17 mouse cellular contexts compared by ENCODE assay signal in the genomic region with DNA sequence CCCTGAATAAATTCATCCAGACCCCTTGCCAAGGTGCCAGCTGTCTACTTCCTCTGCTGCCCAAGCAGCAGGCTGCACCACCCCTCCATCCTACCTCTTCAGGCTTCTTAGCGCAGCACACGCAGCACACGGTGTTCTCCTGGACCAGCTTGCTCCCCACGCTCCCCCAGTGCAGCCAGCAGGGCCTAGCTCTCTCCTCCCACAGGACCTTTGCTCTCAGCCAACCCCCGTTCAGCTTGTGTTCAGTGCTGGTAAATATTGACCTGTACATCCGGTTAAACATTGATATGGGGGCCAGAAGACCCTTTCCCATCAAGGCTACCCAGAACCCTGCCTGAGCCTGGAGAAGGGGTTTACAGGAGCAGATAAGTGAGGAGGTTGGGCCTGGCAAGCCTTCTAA. TPM values are rescaled to one million over a fixed set of nuclear protein-coding genes. Genes with fewer than 3 reads are reported as not detected.
DNase-seq lines count a peak whose midpoint lies in the region; ATAC-seq and TF ChIP-seq lines count a peak whose summit lies in the region.
"Had no signal": no experiment of that assay in that cellular context is flagged by ENCODE, and none has a peak within 500 bp of the region (broad histone marks: within the 10 kb centered on the region; RNA-seq: fewer than 3 reads in every experiment).

Gene Serpinf2, minus strand, starts transcription at position 229 of the 400 bp plus-strand sequence.

- WGBS in midbrain, embryonic 11.5 days: 89% methylated on average over 6 of the region's 6 CpGs
- WGBS in midbrain, postnatal 0 days: 89% methylated on average over 6 of the region's 6 CpGs
- 73% methylated on average over 6 of the region's 6 CpGs for WGBS in liver, embryonic 15.5 days (ENCODE audit: insufficient replicate concordance)

- no peaks in the 10 kb centered on the region for H3K27me3 ChIP-seq in midbrain, embryonic 11.5 days (ENCODE audit: control insufficient read depth, insufficient read depth, low read length)
- H3K27me3 ChIP-seq in midbrain, postnatal 0 days (ENCODE audit: insufficient read depth, low read length): no peaks in the 10 kb centered on the region
- H3K27me3 ChIP-seq in liver, embryonic 15.5 days: no peaks in the 10 kb centered on the region
- H3K27me3 ChIP-seq: limb, embryonic 12.5 days; midbrain, embryonic 12.5 days had no signal

- no peaks in the 10 kb centered on the region for H3K4me1 ChIP-seq in midbrain, embryonic 11.5 days (ENCODE audit: control insufficient read depth, insufficient read depth, low read length)
- no peaks in the 10 kb centered on the region for H3K4me1 ChIP-seq in midbrain, postnatal 0 days (ENCODE audit: insufficient read depth, low read length)
- H3K4me1 ChIP-seq in liver, embryonic 15.5 days (replicated peaks): peaks cover 28% of the 10 kb centered on the region
- H3K4me1 ChIP-seq: limb, embryonic 12.5 days; midbrain, embryonic 12.5 days had no signal

- peak; percentile 10 for DNase-seq in midbrain, embryonic 11.5 days (ENCODE audit: low spot score, missing footprints)
- no peak for DNase-seq in midbrain, postnatal 0 days (ENCODE audit: low spot score)
- peak; percentile 52 for DNase-seq in kidney, postnatal 10 days
- DNase-seq in urinary bladder, postnatal 10 days (ENCODE audit: low spot score): no peak
- DNase-seq in lung, postnatal 25 days (ENCODE audit: low spot score): no peak
- DNase-seq in gastrocnemius, adult 2 months: no peak
- DNase-seq: cerebellum, adult 8-10 months; embryo, embryonic 11 days; gastrocnemius, postnatal 25 days; lung, postnatal 14 days; right cerebral cortex, postnatal 4 days had no signal

- ATAC-seq in midbrain, embryonic 11.5 days (ENCODE audit: low FRiP score): no peak
- no peak for ATAC-seq in midbrain, postnatal 0 days (ENCODE audit: low FRiP score)
- peak; percentile 63 for ATAC-seq in liver, embryonic 15.5 days (ENCODE audit: insufficient read depth)

- TF ChIP-seq CTCF in midbrain, postnatal 0 days (IDR thresholded peaks at IDR 0.05): no peak
- no peak for TF ChIP-seq CTCF in gastrocnemius, adult 2 months (IDR thresholded peaks at IDR 0.05)

- intact Hi-C loops in gastrocnemius, adult 2 months (cut with DNase I): no loop called here

- no peaks in the 10 kb centered on the region for H3K9me3 ChIP-seq in midbrain, embryonic 11.5 days (ENCODE audit: control insufficient read depth, low read length)
- H3K9me3 ChIP-seq in midbrain, postnatal 0 days (ENCODE audit: low read length): no peaks in the 10 kb centered on the region
- 0 out of 2 replicates have a peak, but pooled peaks cover 3% of the 10 kb centered on the region for H3K9me3 ChIP-seq in liver, embryonic 15.5 days (replicated peaks)

- no peaks in the 10 kb centered on the region for H3K36me3 ChIP-seq in midbrain, embryonic 11.5 days (ENCODE audit: control insufficient read depth, insufficient read depth, low read length)
- H3K36me3 ChIP-seq in midbrain, postnatal 0 days (ENCODE audit: insufficient read depth, low read length): peaks cover 26% of the 10 kb centered on the region
- H3K36me3 ChIP-seq in liver, embryonic 15.5 days (replicated peaks): peaks cover 66% of the 10 kb centered on the region

- no peak within 1 kb of the TSS for H3K4me3 ChIP-seq in midbrain, embryonic 11.5 days (ENCODE audit: low read depth, low read length)
- H3K4me3 ChIP-seq in midbrain, postnatal 0 days (ENCODE audit: low read depth, low read length): no peak within 1 kb of the TSS
- peak within 1 kb of the TSS; percentile 43 for H3K4me3 ChIP-seq in liver, embryonic 15.5 days (replicated peaks)
- no peak within 1 kb of the TSS for H3K4me3 ChIP-seq in gastrocnemius, adult 2 months
- H3K4me3 ChIP-seq: limb, embryonic 12.5 days; midbrain, embryonic 12.5 days had no signal

- H3K9ac ChIP-seq in midbrain, embryonic 11.5 days (ENCODE audit: low read length): no peak within 1 kb of the TSS
- no peak within 1 kb of the TSS for H3K9ac ChIP-seq in midbrain, postnatal 0 days (replicated peaks; ENCODE audit: low read length, poor library complexity, severe bottlenecking)
- H3K9ac ChIP-seq in liver, embryonic 15.5 days: peak within 1 kb of the TSS; percentile 35
- H3K9ac ChIP-seq: limb, embryonic 12.5 days; midbrain, embryonic 12.5 days had no signal

- H3K4me2 ChIP-seq in midbrain, embryonic 11.5 days: no peak within 1 kb of the TSS
- no peak within 1 kb of the TSS for H3K4me2 ChIP-seq in midbrain, postnatal 0 days (ENCODE audit: low read depth, low read length, poor library complexity, severe bottlenecking)
- peak within 1 kb of the TSS; percentile 10; the same call in 1 of the 2 replicates for H3K4me2 ChIP-seq in liver, embryonic 15.5 days
- H3K4me2 ChIP-seq: limb, embryonic 12.5 days; midbrain, embryonic 12.5 days had no signal

- no peak within 1 kb of the TSS for H3K27ac ChIP-seq in midbrain, embryonic 11.5 days (ENCODE audit: low read depth, low read length)
- H3K27ac ChIP-seq in midbrain, postnatal 0 days (ENCODE audit: low read depth, low read length): no peak within 1 kb of the TSS
- peak within 1 kb of the TSS; percentile 74 for H3K27ac ChIP-seq in liver, embryonic 15.5 days (replicated peaks)
- no peak within 1 kb of the TSS for H3K27ac ChIP-seq in gastrocnemius, adult 2 months
- H3K27ac ChIP-seq: limb, embryonic 12.5 days; midbrain, embryonic 12.5 days had no signal

RNA-seq across cellular contexts. Expression of gene Serpinf2, which starts in this region (rescaled TPM):
- polyA plus RNA-seq in midbrain, embryonic 11.5 days (2014; fragmentation: Nextera tagmentation; extraction: Ambion mirVana): not detected in 2 replicates
- not detected in 2 replicates for total RNA-seq in midbrain, postnatal 0 days (2014; rRNA removed)
- 0.11 TPM in 1 of 2 replicates, not detected in the other for polyA plus RNA-seq in midbrain, postnatal 0 days (2015; fragmentation: Nextera tagmentation; extraction: Ambion mirVana)
- 631 and 714 TPM in 2 replicates for polyA plus RNA-seq in liver, embryonic 15.5 days (2015; fragmentation: Nextera tagmentation; extraction: Ambion mirVana)
- not detected for total RNA-seq in gastrocnemius, adult 2 months (2021)
- total RNA-seq: gastrocnemius, postnatal 25 days; MEL had no signal
- polyA plus RNA-seq: heart, embryonic 14.5 days; hindbrain, embryonic 11.5 days; midbrain, embryonic 12.5 days had no signal

Comparison
In these comparisons a context has a peak if more than half of its experiments do, and no peak if none do; other contexts are left out.
1. RNA of gene Serpinf2 (polyA plus RNA-seq): 631 to 714 TPM in liver, embryonic 15.5 days; 0.11 TPM in midbrain, postnatal 0 days and not detected in midbrain, embryonic 11.5 days; every median in the first group is over 100 times any median in the second.
2. Peak in DNase-seq in midbrain, embryonic 11.5 days; RNA of the gene not detected or under 1 TPM.